Mouse (Mus musculus) E14TG2a.4 (cell line): ENCODE measurements around the gene Ubr1.

Experiments used
- H3K27me3 ChIP-seq: 2 replicates; pipeline ENCODE4 v1.6.1; 2014; ENCODE audit warnings: low read length, control low read depth; ENCODE audit not compliant: insufficient read depth
- H3K36me3 ChIP-seq: 2 replicates; pipeline ENCODE4 v1.6.1; 2014; ENCODE audit warnings: low read length, control low read depth; ENCODE audit not compliant: insufficient read depth
- H3K4me1 ChIP-seq: replicated peaks from 2 replicates; pipeline ENCODE4 v1.6.1; 2014; ENCODE audit warnings: low read depth, low read length, control low read depth
- H3K4me3 ChIP-seq: replicated peaks from 2 replicates; pipeline ENCODE4 v1.5.1; 2014; ENCODE audit warnings: mild to moderate bottlenecking, low read length
- H3K9me3 ChIP-seq: 2 replicates; pipeline ENCODE4 v1.6.1; 2014; ENCODE audit warnings: low read length, control low read depth
- CTCF ChIP-seq: conservative IDR thresholded peaks from 2 replicates; pipeline ENCODE4 v1.5.1; 2014; ENCODE audit warnings: low read length
- NANOG ChIP-seq: IDR thresholded peaks from 2 replicates; pipeline ENCODE4 v1.6.1; 2014; ENCODE audit warnings: borderline replicate concordance, low read length, mixed read lengths
- POU5F1 ChIP-seq: IDR thresholded peaks from 2 replicates; pipeline ENCODE4 v1.6.1; 2014; ENCODE audit warnings: low read length, borderline replicate concordance

Ubr1 gene

DNA sequence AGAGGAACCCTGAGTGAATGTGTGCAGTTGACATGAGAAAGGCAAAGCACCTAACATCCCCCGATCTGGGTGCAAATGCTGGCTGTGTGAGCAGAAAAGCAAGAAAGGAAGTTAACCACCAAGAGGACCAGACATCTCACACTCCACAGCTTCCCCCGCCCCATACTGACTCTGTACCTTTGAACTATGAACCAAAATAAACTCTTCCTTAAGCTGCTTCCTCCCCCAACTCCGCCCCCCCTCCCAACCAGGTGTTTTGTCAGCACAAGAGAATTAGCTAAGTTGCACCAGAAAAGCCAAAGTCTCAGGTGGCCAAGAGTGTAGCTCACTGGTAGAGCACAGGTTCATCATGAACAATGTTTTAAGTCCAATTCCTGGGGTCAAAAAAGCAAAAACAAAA, 117.4 kb downstream of the Ubr1 start:
- no peak overlapping the region for H3K4me3 ChIP-seq
- H3K9me3 ChIP-seq = no peaks in the 10 kb centered on the region
- no peaks in the 10 kb centered on the region for H3K27me3 ChIP-seq
- TF ChIP-seq NANOG = no peak
- TF ChIP-seq POU5F1 = no peak
- no peak for TF ChIP-seq CTCF
- H3K4me1 ChIP-seq = peaks cover 15% of the 10 kb centered on the region
- no peaks in the 10 kb centered on the region for H3K36me3 ChIP-seq

GRCm38 (mm10) chr2:120852626-120853025, 117.9 kb downstream of the Ubr1 start:
- TF ChIP-seq CTCF (no peak), NANOG (no peak), POU5F1 (no peak)

DNA sequence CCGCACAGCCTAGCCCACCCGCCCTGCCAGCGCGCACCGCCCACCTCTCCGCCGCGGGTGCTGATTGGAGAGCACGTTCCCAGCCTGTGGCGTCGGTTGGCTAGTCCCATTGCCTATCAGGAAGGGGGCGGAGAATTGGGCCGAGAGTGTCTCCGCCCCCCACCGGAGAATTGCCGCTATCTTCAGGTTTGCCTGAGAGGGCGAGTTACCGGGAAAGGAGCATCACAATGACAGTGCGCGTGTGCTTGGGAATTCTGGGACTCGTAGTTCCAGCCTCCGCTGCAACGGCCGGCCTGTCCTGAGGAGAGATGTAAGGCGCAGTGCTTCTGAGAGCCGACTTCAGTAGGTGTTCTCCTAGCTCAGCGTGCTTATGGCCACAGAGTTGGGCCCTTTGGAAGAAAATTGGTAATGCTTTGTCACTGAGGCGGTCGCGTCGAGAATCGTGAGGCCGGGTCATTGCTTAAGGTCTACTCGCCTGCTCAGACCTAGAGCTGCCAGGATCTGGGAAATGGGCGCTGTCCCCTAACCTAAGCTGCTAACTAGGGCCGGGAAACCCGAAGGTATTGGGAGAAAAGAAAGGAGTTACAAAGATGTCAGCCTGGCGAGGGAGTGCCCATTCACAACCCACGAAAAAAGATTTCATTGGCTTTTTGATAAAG, 120.0 kb downstream of the Ubr1 start, which contains the start of gene Ttbk2:
TSS of gene Ttbk2 (minus strand) at position 181 of the 659 bp plus-strand sequence.
- no peak for TF ChIP-seq NANOG
- no peak for TF ChIP-seq CTCF
- TF ChIP-seq POU5F1 = no peak
- peak within 1 kb of the TSS; percentile 100 for H3K4me3 ChIP-seq
- H3K36me3 ChIP-seq = no peaks in the 10 kb centered on the region
- no peaks in the 10 kb centered on the region for H3K27me3 ChIP-seq
- H3K9me3 ChIP-seq = no peaks in the 10 kb centered on the region
- H3K4me1 ChIP-seq = peaks cover 15% of the 10 kb centered on the region

More at GRCm38 (mm10) chr2:120852626-120853025, 117.9 kb downstream of the Ubr1 start:
- Histone ChIP-seq H3K27me3 (no peaks in the 10 kb centered on the region), H3K4me1 (peaks cover 15% of the 10 kb centered on the region), H3K4me3 (no peak overlapping the region), H3K9me3 (no peaks in the 10 kb centered on the region), H3K36me3 (no peaks in the 10 kb centered on the region)

GRCm38 (mm10) chr2:120849449-120850423, 120.8 kb downstream of the Ubr1 start, which contains the start of gene Cdan1:
Cdan1 (minus strand) TSS chr2:120850128.
- Histone ChIP-seq H3K36me3 (no peaks in the 10 kb centered on the region), H3K4me3 (peak within 1 kb of the TSS; percentile 100), H3K9me3 (no peaks in the 10 kb centered on the region), H3K27me3 (no peaks in the 10 kb centered on the region), H3K4me1 (peaks cover 15% of the 10 kb centered on the region)
- no peak for TF ChIP-seq POU5F1
- no peak for TF ChIP-seq NANOG
- no peak for TF ChIP-seq CTCF

DNA sequence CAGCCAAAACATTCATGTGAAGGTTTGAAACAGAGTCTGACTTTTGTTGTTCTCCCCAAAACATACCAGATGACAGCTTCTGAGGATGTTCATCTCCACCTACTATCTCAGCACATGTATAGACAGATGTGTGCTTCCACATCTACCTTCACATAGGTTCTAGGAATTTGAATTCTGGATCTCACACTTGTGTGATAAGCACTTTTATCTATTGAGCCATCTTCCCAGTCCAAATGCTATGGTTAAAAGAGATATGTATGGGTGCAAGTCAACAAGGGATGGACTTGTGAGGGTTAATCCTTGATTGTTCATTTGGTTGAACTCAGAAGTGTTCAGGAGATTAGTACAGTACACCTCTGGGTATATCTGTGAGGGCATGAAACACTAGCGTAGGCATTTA, 125.2 kb downstream of the Ubr1 start:
- Histone ChIP-seq H3K27me3 (no peaks in the 10 kb centered on the region), H3K9me3 (no peaks in the 10 kb centered on the region), H3K4me3 (no peak overlapping the region), H3K36me3 (no peaks in the 10 kb centered on the region), H3K4me1 (peaks cover 10% of the 10 kb centered on the region)
- TF ChIP-seq NANOG (no peak), POU5F1 (no peak), CTCF (no peak)

DNA sequence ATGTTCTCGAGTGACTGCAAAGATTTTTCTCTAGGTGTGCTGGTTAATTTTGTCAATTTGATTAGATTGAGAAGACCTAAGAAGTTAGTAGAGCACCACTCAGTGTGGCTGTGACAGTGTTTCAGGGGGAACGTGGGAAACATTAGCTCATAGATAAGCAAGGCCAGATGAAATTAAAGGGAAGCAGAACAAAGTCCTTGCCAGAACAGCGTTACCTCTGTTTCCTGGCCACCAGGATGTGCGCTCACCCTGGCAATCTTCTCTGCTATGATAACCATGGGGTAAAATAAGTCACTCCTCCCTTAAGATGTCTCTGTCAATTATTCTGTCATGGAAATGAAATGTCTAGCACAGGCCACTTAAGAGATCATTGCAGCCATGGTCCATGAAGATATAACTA, 126.5 kb downstream of the Ubr1 start:
- Histone ChIP-seq H3K4me1 (peaks cover 2% of the 10 kb centered on the region), H3K9me3 (no peaks in the 10 kb centered on the region), H3K27me3 (no peaks in the 10 kb centered on the region), H3K4me3 (no peak overlapping the region), H3K36me3 (no peaks in the 10 kb centered on the region)
- TF ChIP-seq NANOG (no peak), POU5F1 (no peak), CTCF (no peak)

DNA sequence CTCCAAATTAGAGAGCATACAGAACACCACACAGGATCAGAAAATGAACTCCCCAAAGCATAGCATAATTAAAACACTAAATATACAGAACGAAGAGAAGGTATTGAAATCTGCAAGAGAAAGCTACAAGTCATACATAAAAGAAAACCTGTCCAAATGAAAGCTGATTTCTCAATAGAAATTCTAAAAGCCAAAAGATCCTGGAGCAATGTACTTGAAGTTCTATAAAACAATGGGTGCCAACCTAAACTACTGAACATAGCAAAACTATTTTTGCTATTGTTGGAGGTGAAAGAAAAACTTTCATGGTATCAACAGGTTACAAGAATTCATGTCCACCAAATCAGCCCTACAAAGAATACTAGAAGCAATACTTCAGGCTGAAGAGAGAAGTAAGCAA, 129.3 kb downstream of the Ubr1 start:
- no peaks in the 10 kb centered on the region for H3K27me3 ChIP-seq
- TF ChIP-seq NANOG (no peak), POU5F1 (no peak), CTCF (no peak)
- H3K4me3 ChIP-seq = no peak overlapping the region
- no peaks in the 10 kb centered on the region for H3K36me3 ChIP-seq
- H3K9me3 ChIP-seq = no peaks in the 10 kb centered on the region
- H3K4me1 ChIP-seq = no peaks in the 10 kb centered on the region

GRCm38 (mm10) chr2:120835167-120835566, 135.3 kb downstream of the Ubr1 start:
- Histone ChIP-seq H3K4me1 (no peaks in the 10 kb centered on the region; the same call in 1 of the 2 replicates), H3K9me3 (no peaks in the 10 kb centered on the region), H3K27me3 (no peaks in the 10 kb centered on the region), H3K36me3 (no peaks in the 10 kb centered on the region), H3K4me3 (no peak overlapping the region)
- TF ChIP-seq NANOG (no peak), POU5F1 (no peak), CTCF (no peak)
